Mouse (Mus musculus) skeletal muscle tissue, adult 2 months (tissue): ENCODE data around the gene Uba7.

ENCODE experiments used
- DNase-seq: peaks from one replicate; pipeline ENCODE4 v3.0.0-alpha.2; 2012; ENCODE audit warnings: low read depth, low spot score

Gene Uba7

DNA sequence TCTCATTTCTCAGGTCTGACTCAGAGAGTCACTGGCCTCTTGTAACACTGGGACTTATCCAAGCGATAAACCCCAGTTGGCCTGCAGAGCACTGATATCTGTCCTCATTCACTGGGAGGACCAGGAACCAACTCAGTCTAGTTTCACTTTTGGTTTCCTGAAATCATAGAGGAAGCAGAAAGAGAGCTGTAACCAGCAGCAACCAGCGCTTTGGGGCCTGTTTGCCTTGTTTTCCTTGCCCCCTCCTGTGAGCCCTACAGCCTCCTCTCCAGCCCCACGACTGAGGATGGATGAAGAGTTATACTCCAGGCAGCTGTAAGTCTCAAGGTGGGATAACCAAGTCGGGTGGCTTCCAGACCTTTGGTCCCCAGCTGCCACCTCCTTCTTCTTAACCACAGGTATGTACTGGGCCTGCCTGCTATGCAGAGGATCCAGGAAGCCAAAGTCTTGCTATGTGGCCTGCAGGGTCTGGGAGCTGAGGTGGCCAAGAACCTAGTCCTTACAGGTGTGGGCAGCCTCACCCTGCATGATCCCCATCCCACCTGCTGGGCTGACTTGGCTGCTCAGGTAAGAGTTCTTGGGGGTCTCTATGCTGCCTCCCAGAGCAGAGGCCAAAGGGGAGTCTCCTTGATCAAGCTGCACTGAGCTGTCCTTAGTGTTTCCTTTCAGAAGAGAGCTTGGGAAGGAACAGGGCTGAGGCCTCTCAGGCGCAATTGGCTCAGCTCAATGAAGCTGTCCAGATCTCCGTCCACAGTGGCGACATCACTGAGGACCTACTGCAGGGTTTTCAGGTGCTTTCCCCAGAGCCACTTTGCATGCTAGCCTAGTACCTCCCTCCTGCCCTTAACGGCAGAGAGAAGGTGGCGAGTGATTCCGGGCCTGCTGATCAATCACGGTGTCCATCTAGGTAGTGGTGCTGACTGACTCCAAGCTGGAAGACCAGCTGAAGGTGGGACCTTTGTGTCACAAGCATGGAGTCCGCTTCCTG is at the start of gene Uba7:
Uba7 (plus strand) TSS at position 107 of the 988 bp plus-strand sequence.
- peak; percentile 65 for DNase-seq

DNA sequence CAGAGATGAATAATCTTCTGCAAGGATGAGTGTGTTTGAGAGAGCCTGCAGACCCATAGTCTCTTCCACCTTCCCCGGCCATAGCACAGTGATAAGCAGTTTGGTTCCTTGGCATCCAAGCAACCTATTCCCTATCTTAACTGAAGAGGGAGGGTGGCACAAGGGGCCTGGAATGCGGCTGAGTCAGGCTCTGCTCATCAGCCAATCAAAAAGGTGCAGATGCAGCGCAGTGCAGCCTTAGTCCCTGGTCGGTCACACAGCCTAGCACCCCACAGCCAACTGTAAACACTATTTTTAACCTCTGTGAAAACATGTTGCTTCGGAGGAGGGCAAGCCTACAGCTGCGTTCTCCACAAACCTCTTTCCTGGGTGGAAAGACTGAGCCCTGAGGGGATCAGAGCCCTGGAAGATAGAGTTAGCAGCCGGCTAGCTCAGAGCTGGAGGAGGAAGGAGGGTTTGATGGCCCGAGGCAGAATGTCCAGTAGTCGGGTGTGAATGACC is 48.3 kb upstream of the Uba7 start:
- DNase-seq: no peak

GRCm38 (mm10) chr9:107927749-107928148 is 47.6 kb upstream of the Uba7 start:
- no peak for DNase-seq

DNA sequence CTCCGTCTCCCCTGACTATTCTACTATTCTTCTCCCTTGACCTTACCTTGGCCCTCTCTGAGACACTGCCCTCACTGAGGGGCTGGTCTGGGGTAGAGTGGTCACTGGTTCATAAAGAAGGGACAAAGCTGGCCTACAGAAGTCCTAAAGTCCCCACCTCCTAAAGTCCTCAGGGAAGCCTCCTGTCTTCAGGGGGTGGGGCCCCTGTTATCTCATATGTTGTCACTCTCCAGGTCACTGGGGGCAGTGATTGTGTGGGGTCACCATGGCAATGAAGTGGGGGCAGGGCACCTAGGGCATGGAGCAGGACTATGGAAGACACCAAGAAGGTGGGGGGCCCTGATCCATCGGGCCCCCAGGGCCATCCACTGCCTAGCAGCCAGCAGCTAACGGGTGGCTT is 47.1 kb upstream of the Uba7 start, which contains the start of gene Actl11:
Actl11 (plus strand) TSS at position 301 of the 400 bp plus-strand sequence.
- DNase-seq: no peak

GRCm38 (mm10) chr9:107932221-107932620 is 43.1 kb upstream of the Uba7 start:
- no peak for DNase-seq

DNA sequence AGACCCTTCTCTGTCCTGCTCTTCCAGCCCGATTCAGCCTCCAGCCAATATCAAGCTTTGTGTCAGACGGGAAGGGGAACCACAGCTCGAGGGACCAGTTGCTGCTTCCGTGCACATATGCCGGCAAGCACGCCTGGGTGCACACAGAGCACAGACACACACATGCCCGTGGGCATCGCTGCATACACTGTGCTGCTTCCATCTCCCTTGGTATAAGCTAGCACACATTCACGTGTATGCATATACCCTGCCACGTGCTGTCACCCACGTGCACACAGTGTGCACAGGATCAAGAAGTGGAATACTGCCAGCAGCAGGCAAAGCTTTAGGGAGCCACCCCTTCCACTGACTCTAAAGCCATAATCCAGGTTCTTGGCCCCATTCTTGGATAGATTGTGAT is 41.2 kb upstream of the Uba7 start:
- DNase-seq: no peak

- no peak for DNase-seq
Observed at GRCm38 (mm10) chr9:107935374-107935773, 39.9 kb upstream of the Uba7 start, which contains the start of gene Camkv. TSS of gene Camkv (plus strand) at chr9:107935674.

DNA sequence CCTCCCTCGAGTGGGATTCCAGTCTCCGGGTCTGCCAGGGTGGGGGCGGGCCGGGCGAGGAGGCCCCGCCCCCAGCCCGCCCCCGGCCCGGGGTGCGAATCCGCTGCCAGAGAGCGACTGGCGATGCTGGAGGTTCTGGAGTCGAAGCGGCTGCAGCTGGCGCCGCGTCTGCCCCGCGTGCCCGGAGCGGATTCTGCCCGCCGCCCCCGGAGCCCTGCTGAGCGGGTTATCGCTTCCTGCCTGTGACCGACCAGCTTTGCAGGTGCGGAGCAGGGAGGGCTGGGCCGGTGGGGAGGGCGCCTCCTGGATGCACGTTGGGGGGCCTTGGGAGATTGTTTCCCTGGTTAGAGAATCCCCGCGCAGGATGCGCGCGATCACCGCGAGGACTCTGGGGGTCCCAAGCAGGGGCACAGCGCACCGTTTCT is 39.5 kb upstream of the Uba7 start:
- no peak for DNase-seq

DNA sequence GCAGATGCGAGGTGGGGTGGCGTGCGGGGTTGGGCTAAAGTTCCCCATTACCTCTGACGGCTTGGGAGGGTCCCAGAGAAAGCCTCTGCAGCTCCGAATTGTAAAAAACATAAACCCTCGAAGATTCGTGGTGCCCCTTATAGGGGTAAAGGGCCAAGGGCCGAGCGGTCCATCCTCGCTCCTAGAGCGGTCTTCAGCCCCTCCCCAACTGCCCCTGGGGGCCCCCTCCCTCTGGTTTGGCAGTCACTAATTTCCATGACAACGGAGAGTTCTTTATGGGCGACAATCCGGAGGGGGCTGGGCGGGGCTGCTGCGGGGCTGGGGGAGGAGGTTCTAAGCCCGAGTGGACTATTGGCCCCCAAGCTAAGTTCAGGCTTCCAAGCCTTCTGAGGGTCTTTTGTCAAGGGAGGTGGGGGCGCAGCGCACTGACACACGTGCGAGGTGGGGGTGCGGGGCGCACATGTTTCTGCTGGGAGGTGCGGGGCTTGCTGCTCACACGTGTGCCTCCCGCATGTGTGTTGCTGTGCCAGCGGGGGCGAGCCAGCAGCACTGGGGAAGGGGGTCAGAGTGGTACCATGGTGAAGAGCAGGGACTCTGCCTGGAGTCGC is 39.0 kb upstream of the Uba7 start:
- no peak for DNase-seq

DNA sequence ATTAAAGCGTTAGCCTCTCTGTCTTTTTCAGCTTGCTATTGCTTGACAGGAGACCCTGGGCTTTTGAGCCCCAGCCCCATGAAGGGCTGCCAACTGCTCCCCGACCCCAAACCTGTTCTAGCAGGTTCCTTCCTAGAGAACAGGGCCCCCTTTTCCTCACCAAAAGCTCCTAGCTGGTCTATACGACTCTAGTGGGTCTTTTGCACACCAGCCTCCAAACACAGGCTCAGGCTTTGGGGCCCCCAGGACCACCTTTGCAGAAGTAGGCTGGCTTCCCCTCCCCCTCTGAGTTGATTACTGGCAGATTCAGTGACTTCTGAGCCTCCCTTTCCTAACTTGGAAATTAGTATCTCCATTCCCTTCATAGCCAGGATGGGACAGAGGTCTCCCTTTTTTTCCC is 38.5 kb upstream of the Uba7 start:
- no peak for DNase-seq

DNA sequence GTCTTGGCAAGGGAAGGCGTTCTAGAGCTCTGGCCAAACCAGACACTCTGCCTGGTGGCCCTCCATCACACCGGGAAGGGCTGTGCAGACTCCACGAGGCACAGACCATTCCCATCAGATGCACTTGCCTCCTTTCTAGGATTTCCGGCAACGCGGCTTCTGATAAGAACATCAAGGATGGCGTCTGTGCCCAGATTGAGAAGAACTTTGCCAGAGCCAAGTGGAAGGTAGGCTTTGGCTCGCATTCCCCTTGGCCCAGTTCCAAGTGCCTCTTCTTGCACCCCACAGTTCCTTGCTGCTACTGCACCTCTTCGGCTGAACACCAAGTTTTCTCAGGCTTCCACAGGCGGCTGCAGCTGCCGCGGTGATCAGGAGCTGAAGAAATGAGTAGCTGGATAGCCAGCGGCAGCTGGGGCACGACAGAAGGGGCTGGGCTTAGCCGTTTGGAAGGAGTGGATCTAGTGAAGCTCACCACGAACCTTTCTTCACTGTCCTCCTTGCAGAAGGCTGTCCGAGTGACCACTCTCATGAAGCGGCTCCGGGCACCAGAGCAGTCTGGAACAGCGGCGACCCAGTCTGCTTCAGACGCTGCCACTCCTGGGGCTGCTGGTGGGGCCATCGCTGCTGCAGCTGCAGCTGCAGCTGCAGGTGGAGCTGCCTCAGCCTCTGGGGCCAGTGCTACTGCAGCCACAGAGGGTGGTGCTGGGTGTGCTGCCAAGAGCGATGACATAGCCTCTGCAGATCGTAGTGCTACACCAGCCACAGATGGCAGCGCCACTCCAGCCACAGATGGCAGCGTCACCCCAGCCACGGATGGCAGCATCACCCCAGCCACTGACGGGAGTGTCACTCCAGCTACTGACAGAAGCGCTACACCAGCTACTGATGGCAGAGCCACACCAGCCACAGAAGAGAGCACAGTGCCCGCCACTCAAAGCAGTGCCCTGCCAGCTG is 27.8 kb upstream of the Uba7 start:
- DNase-seq: peak; percentile 43

GRCm38 (mm10) chr9:107949184-107949921 is 26.0 kb upstream of the Uba7 start:
- DNase-seq: no peak

DNA sequence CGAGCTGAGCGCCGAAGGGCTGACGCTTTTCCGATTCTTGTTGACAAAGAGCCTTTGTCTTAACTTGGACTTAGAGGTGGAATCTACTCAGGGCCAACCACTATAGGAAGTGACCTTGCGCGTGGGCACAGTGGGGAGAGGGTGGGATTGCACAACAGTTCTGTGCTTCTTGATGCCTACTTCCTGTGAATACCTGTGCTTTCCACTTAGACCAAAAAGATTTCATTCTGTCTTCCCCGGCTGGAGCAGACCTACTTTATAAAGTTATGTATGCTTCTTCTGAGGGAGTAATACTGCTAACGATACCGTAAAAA is 25.4 kb upstream of the Uba7 start, which contains the start of gene Traip:
Traip (plus strand) TSS at position 215 of the 314 bp plus-strand sequence.
- DNase-seq: no peak

GRCm38 (mm10) chr9:107950460-107951355 is 24.6 kb upstream of the Uba7 start:
- DNase-seq: peak; percentile 83

GRCm38 (mm10) chr9:107955613-107956289 is 19.6 kb upstream of the Uba7 start:
- no peak for DNase-seq

DNA sequence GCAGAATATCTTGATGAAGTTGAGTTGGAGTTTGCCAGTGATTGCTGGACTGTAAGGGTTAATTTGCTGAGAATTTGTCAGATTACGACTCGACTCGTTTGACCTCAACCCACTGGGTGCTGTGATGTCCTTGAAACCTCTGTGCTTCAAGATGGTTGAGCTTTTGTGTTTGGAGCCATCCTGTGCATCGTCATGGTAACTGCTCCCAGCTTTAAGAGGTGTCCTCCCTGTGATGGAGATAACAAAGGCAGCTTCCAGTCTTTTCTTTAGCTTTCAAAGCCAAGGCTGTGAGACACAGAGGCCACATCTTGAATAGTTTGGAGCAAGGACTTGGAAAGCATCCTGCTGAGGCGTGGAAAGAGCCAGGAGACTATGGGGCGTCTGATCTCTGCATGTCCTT is 18.2 kb upstream of the Uba7 start:
- no peak for DNase-seq

DNA sequence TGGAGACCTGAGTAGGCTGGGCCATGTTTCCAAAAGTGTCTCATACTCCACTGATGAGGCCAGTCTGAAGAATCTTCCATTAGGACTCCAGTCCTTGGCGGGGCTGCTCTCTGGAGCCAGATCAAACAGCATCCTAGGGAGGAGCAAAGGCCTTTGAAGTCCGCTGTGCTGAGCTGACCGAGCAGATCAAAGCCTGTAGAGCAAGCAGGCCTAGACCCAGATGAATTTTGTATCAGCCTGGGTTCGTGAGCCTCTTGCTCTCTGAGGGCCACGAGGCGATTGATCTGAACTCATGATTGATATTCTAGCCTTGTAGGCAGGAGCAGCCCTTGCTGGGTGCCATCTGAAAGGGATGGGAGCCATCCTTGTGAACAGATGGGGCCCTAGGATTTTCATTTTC is 15.4 kb upstream of the Uba7 start:
- DNase-seq: no peak

- DNase-seq: no peak
Observed at GRCm38 (mm10) chr9:107960928-107961327, 14.4 kb upstream of the Uba7 start.

- DNase-seq: no peak
Observed at GRCm38 (mm10) chr9:107961351-107961762, 13.9 kb upstream of the Uba7 start.
